Mouse (Mus musculus) kidney, adult 18-20 months (tissue): Measurements from ENCODE around the gene Ces3b.
"Not testable (repeated sequence)": the region's sequence is repeated elsewhere in the genome, so short reads cannot be mapped to it uniquely, and the experiment has no call there.

Experiments
- DNase-seq: peaks from one replicate; pipeline ENCODE4 v3.0.0; 2021

Gene Ces3b

DNA sequence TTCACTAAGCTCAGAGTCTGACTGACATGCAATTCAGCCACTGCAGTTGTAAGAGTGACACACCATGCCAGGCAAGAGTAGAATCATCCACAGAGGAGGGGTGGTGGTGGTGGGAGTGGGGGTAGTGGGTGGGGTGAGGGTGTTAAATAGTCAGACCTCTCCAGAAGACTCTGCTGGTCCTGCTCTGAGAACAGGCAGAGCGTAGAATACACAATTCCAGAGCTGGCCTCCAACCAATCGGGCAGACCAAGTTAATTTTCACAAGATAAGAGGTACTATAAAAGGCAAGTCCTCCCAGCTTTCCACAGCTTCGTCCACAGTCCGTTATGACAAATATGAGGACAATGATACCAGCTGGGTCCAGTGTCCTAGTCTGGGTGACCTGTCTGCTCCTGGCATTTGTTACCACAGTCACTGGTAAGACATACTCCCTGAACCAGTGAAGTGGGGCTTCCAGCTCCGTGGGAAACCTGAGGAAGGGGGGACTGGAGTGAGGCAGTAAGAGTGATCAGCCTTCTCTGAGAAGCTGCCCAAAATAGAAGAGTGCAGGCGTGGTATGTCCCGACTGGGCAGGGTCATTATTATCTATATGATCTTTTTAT, at the start of gene Ces3b:
Ces3b (plus strand) TSS at position 305 of the 602 bp plus-strand sequence.
- no peak for DNase-seq

DNA sequence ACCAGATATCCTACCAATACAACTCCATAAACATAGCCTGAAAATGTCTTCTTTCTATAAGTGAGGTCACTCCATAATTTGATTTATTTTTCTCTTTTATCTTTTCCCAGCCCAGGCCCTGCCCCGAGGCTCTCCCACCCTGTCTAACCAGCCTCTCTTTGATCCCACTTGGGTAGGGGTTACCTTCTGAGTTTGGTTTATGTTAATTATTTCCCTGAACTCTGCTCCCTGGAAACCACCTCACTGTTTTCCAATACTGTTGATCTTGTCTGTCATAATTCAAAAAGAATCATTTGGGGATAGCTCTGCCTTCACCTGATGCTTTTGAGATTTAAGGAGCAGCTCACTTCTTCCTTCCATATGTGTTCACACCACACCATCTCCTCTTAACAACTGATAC, 40.0 kb upstream of the Ces3b start:
- DNase-seq: no peak

DNA sequence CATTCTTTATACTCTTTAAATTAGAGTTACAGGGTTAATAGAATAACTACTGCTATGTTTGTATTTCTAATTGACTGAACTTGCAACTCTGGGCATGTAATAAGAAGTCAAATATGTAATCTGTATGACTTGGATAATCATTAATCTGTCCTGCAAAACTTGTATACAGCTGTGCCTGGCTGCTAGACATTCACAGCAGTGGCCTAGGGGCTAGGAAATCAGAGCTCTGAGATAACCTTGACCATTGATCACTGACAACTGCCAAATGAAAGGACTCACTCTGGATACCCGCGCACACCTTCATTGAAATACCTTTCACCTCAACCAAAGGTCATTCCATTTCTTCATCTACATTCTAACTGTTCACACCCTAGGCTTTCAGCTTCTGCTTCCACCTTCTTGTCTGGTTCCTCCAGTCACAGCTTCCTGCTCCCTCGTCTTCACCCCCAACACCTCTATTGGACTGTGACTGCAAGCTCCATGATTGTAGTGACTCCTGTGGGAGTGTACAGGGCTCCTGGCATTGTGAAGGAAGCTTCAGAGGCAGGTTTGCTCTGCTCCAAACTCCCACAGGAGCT, 37.6 kb upstream of the Ces3b start:
- no peak for DNase-seq

DNA sequence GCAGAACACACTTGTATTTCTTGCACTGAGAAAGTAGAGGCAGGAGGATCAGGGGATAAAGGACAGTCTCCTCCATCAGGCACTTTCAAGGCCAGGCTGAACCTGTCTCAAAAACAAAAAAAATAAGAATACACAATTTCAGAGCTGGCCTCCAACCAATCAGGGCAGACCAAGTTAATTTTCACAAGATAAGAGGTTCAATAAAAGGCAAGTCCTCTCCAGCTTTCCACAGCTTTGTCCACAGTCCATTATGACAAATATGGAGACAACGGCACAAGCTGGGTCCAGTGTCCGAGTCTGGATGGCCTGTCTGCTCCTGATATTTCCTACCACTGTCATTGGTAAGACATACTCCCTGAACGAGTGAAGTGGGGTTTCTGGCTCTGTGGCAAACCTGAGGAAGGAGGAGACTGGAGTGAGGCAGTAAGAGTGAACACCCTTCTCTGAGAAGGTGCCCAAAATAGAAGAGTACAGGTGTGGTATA, 35.1 kb upstream of the Ces3b start, which contains the start of gene Ces3a:
Ces3a (plus strand) TSS at position 231 of the 484 bp plus-strand sequence.
- no peak for DNase-seq

DNA sequence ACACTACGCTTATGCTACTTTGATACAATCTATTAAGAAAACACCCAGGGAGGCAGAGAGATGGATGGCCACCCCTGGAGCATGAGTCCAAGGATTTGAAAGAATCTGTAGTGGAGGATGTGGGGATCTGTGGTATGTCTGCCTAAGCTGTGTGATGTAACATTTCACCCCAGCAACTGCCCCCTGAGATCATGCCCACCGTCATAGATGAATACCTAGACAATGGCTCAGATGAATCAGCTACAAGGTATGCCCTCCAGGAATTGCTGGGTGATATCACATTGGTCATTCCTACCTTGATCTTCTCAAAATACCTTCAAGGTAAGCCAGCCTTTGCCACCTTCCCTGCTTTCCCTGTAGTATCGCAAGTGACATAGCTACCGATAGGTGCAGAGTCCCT, 27.3 kb upstream of the Ces3b start:
- DNase-seq: no peak

DNA sequence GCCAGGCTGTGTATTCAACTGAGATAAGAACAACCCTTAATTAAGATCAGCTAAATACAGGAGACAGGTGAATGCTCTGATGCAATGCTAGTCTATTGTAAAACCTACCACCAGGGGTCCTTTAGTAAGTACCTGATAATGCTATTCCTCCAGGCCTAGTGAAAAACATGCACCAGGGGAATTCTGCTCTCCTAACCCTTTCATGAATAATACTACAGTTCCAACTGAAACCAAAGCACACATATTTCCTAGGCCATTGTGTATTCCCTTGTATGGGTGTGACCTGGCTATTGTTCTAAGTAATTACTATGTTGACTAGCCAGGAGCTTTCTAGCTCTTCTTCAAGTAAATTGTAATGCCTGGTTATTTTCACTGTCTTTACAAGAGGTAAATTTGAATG, 23.5 kb upstream of the Ces3b start:
- DNase-seq: no peak

DNA sequence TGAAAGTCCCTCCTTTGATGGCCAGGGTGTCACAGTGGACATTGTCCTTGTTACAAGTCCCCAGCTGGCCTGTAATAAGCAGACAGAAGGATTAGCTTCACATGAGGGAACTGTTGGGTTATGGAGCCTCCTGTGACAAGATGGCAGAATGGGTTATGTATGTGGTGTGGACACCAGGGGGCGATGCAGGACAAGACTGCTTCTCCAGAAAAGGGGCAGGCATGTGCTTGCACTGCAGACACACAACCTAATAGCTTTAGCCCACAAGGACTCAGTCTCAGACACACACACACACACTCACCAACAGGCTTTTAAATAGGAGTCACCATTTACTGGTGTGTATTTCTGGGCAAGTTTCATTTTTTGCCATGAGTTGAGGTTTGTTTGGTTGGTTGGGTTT, 16.8 kb upstream of the Ces3b start:
- peak; percentile 66 for DNase-seq

DNA sequence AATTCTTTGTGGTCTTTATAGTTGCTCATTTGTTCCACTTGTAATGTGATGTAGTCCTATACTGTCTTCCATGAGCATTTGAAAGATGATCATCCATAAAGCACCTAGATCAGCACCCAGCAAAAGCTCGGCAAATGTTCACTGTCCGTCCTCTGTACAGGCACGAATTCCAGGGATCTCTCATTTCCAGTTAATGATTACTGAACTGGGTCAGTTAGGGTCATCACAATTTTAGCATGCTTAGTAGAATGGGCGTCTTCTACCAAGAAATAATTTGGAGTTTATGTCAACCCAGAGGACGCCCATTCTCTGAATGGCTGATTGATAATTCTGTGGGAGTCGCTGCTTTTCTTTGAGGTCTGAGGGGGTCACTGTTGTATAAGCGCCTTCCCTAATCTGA, 15.6 kb upstream of the Ces3b start:
- not testable (repeated sequence) for DNase-seq

DNA sequence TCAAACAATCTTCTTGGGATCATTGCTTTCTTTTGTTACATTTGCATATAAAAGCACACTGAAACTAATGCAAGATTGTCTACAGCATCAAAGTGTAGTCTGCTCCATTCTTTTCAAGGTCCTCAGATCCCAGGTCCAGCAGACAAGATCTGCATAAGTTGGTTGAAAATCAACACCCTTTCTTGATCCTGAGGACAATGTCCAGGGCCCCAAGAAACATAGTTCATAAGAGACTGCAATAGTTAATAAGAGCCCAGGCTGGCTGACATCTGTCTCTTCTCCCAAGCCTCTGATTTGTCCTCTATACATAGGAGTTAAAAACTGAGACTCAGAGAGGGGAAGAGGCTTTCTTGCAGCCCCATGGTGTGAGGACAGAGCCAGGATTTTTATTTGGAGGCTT, 14.6 kb upstream of the Ces3b start:
- no peak for DNase-seq

DNA sequence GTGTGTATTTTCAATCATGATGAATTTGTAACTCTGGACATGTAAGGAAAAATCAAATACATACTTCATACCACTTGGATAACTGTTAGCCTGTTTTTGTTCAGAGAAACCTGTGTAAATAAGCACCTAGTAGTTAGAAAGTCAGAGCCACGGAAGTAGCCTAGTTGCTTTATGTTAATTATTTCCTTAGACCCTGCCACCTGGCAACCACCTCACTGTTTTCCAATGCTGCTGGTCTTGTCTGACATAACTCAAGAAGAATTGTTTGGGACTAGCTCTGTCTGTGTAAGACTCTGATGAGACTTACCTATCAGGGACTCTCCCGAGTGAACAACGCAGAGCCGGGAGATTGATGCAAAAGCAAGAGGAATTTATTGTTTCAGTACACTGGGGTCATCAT, 7.0 kb upstream of the Ces3b start:
- DNase-seq: no peak

DNA sequence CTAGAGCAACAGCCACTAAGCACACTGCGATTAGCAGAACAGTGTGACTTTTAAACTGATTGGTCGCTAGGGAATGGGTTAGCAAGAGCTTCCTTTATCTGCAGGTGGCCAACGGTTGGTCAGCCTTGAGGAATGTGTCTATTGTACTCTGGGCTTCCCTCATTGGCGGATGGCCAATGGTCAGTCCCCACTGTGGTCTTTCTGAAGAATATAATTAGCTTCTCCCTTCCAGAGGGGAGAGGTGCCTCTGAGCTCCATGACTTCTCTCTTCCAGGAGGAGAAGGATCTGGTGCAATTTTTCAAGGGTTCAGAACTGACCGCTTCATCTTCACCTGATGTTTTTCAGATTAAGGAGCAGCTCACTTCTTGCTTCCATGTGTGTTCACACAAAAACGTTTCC, 6.5 kb upstream of the Ces3b start:
- DNase-seq: no peak

DNA sequence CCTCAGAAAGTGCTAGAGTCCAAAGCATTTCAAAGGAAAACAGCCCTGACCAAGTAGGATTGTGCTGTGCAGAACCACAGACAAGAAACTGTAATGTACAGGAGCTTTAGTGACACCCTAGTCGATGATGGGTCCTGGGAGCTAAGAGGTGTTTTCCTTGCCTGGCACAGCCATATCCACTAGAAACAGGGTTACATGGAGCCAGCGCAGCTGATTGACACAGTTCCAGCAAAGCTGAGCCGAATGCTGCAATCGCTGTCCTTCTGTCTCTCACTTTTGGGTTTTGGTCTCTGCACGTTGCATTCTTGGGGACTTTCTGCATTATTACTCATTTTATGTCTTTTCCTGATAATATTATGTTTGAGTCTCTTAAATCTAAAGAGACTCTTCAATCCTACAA, 5.0 kb upstream of the Ces3b start:
- DNase-seq: no peak

DNA sequence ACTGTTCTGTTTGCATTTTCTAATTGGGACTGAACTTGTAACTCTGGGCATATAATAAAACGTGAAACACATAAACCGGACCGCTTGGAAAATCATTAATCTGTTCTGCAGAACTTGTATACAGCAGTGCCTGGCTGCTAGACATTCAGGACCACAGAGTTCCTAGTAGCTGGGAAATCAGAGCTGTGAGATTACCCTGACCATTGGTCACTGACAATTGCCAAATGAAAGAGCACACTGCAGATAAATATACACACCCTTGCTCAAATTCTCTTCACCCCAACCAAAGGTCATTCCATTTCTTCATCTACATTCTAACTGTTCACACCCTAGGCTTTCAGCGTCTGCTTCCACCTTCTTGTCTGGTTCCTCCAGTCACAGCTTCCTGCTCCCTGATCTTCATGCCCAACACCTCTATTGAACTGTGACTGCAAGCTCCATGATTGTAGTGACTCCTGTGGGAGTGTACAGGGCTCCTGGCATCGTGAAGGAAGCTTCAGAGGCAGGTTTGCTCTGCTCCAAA, 2.7 kb upstream of the Ces3b start:
- no peak for DNase-seq

DNA sequence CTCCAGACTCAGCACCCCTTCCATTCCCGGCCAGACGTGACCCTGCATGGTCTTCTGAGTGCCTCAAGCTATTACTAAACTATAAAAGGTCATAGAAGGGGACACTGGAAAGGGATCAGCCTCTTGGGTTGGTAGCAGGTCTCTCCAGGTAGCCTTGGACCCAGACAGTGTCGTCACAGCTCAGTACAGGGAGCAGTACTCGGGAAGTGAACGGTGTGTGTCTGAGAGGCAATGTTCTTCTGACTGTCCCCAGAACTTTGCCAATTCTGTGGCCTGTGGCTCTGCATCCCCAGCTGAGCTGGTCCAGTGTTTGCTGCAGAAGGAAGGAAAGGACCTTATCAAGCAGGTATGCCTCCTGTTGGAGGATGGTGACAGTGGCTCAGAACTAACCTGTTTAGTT, 4.6 kb downstream of the Ces3b start:
- not testable (repeated sequence) for DNase-seq

DNA sequence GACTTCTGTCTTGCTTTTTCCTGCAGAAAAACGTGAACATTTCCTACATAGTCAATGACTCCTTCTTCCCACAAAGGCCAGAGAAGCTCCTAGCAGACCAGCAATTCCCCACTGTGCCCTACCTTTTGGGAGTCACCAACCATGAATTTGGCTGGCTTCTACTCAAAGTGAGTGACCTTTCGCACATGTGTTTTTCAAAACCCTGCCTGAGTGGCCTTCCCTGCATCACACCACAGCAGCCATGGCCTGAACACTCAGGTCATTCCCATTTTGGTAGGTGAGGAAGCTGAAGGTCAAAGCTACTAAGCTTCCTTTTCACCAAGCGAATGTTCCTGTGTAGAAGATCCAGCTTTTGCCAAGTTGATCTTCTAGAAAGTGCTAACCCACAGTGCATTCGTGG, 5.0 kb downstream of the Ces3b start:
- no peak for DNase-seq

DNA sequence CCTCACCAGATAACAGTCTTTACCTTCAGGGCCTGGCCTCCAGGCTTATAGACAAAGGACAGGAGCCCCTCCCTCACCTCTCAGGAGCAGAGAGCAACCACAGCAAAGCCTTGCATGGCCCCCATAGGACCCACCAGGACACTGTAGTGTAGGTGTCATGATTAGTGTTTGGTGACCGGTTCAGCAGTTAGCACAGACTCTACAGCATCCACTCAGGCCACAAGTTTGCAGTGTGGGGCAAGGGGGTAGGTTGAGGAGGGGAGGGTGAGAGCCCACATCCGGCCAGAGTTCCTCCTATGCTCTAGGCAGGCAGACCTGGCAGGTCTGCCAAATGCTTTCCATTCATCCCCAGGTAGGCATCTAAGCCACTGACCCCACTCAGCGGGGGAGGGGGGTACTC, 10.4 kb downstream of the Ces3b start:
- DNase-seq: no peak

DNA sequence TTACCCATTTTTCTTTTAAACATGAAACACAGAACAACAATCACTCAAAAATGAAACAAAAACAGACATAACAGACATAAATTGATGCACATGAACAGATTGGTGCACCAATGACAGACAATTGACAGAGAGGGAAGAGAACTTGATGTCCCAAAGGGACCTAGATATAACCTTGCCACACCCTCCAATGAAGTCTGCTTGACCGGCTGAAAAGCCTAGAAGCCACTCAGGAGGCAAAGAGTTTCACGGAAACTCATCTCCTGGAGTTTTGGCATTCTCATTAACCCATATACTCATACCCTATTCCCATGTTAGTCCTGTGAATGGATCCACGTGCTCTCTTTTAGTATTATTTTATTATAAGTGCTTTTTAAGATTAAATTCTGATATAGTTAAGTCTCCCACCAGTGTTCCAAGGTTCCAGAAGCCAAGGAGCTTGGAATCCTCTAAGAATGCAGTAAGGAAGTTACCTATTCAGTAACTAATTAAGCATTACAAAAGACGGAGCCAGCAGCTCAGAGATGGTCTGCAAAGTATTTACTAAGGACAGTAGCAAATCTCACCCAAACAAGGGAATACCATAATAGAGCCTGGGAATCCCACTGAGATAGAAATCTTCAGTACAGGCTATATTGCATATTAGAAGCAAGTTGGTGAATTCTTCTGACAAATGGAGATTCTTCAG, 18.7 kb downstream of the Ces3b start:
- DNase-seq: not testable (repeated sequence)

DNA sequence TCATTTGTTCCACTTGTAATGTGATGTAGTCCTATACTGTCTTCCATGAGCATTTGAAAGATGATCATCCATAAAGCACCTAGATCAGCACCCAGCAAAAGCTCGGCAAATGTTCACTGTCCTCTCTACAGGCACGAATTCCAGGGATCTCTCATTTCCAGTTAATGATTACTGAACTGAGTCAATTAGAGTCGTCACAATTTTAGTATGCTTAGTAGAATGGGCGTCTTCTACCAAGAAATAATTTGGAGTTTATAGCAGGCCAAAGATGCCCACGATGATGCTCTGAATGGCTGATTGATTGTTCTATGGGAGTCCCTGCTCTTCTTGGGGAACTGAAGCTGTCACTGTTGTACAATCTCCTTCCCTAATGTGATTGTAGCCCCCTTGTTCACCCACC, 20.1 kb downstream of the Ces3b start:
- DNase-seq: not testable (repeated sequence)

DNA sequence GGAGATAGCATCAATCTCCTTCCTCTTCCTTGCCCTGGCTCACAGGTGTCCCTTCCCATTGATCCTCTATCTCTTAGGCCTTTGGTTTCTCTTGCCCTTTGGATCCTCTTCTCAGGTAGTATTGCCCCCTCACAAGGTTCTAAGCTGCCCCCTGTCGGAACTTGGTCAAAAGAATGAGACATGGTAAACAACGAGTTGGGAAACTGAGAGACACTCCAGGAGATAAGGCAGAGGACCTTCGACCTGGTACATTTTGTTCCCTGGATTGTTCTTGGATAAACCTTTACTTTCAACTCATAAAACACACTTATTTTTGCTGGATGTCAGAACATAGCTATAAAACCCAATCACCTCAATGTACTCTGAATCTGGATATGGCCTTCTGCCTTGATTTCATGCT, 20.7 kb downstream of the Ces3b start:
- DNase-seq: no peak

DNA sequence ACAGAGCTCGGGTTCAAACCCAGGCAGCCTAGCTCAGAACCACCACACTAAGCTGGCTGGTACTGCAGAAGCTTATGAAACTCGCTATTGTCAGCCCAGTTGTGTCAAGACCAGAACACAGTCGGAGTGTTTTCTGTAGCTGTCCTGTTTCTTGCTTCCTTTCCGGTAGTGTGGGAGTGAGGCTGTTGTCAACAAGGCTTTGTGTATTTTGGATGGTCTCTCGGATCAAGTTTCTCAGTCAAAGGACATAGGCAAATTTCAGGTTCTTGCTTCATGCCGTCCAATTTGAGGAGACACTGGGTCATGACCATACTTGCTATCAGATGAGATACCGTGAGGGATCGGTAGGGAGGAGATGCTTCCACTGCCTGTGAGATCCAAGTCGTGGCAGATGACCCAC, 46.3 kb downstream of the Ces3b start:
- no peak for DNase-seq

DNA sequence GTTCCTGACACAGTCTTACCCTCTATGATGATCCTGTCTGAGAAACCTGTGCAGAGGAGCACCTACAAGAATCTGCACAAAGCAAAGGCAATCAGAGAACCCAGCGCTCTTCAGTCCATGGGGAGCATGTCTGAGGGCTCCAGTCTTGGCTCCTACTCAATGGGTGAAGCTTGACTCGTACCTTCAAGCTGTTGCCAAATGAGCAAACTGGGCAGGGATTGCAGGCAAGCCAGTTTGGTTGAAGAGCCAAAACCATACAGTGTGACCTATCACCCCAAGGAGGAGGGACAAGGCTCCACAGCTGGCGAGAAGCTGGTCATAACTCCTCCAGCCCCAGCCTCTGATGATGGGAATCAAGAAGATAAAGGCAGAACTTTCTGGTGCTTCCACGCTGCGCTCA, 48.0 kb downstream of the Ces3b start, which contains the start of gene Ces4a:
Ces4a (plus strand) TSS at position 292 of the 400 bp plus-strand sequence.
- no peak for DNase-seq

DNA sequence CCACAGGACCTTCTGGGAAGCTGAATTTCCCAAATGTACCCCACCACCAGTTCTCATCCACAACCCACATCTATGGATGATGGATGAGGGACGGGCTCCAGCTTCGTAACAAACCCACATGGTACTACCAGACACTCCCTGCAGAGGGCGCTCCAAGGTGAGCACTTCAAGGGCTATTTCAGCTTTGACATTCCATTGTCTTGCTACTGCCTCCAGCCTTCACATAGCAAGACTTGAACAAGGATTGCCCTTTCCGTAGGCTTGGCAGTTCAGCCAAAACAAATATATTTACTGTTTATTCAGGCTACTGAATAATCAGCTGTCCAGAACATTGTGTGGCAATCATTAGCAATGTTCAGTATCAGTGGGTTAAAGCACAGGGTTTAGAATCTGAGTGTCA, 54.9 kb downstream of the Ces3b start:
- DNase-seq: peak; percentile 86

DNA sequence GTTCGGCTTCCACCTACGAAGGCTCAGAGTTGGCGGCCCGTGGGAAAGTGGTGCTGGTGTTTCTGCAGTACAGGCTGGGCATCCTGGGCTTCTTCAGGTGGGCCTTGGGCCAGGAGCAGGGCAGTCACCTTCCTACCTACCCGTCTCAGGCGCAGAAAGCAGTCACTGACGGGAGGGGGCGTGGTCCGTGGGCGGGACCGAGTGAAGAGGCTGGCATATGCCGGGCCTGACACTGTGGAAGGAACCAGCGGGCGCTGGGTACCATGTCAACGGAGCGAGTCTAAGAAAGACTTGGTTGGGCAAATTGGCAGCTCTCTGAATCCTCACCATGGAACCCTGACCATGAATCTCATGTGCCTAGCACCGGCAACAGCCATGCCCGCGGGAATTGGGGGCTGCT, 58.8 kb downstream of the Ces3b start:
- DNase-seq: no peak
